Mouse (Mus musculus) layer of hippocampus, adult 9-11 months (tissue): ENCODE measurements around the gene Pcid2.
"Not testable (repeated sequence)": the region's sequence is repeated elsewhere in the genome, so short reads cannot be mapped to it uniquely, and the experiment has no call there.

Experiments used
- DNase-seq: peaks from one replicate; pipeline ENCODE4 v3.0.0; 2022

The Pcid2 gene

DNA sequence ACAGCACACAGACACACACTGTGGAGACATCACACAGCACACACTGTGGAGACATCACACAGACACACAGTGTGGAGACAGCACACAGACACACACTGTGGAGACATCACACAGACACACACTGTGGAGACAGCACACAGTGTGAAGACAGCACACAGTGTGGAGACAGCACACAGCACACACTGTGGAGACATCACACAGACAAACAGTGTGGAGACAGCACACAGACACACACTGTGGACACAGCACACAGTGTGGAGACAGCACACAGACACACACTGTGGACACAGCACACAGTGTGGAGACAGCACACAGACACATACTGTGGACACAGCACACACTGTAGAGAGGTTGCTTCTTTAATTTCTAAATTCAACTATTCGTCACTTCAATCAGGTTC lies 29.7 kb downstream of the Pcid2 start:
- DNase-seq: not testable (repeated sequence)

DNA sequence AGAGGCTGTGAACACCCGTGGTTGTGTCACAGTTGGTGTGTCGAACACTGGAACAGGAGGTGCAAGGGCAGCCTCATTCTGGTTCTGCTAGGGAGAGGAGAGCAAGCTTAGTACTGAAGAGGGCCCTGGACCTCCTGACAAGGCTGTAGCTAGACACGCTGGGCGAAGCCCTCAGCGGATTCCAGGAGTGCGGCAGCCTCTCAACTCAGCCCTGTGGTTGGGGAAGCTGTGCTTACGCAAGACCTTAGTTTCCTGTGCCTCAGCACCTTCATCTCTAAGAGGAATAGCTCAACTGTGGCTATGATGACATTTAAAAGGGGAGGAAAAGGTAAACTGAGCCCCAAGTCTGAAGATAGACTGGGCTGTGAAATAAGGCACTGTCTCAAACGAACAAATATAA lies 30.2 kb downstream of the Pcid2 start:
- DNase-seq: no peak

DNA sequence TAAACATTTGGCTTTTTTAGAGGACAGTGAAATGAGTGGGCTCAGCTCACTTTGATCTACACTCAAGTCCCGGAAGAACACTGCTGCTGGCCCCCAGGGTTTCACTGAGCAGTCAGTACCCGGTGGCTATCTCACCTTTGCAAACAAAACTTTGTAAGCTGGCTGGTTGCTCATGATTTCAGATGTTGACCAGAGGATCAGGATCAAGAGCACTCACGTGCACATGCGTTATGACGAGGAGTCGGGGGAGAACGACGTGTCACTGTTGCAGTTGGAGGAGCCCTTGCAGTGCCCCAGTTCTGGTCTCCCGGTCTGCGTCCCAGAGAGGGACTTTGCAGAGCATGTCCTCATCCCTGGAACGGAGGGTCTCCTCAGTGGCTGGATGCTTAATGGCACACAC lies 32.0 kb downstream of the Pcid2 start:
- DNase-seq: no peak

DNA sequence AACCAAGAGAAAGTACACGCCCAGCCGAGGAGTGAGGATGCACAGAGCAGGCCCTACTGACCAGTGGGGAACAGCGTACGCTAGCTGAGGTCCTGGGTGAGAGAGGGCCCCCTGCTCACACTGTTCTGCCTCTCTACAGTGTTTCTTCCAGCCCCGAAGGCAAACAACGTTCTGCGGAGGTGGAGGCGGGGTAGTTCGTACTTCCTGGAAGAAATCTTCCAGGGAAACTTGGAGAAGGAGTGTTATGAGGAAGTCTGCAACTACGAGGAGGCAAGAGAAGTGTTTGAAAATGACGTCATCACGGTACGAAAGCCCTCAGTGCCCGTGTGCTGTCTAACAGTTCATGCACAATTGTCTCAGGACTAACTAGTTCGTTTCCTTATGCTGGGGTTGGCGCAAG lies 42.1 kb downstream of the Pcid2 start:
- DNase-seq: no peak

DNA sequence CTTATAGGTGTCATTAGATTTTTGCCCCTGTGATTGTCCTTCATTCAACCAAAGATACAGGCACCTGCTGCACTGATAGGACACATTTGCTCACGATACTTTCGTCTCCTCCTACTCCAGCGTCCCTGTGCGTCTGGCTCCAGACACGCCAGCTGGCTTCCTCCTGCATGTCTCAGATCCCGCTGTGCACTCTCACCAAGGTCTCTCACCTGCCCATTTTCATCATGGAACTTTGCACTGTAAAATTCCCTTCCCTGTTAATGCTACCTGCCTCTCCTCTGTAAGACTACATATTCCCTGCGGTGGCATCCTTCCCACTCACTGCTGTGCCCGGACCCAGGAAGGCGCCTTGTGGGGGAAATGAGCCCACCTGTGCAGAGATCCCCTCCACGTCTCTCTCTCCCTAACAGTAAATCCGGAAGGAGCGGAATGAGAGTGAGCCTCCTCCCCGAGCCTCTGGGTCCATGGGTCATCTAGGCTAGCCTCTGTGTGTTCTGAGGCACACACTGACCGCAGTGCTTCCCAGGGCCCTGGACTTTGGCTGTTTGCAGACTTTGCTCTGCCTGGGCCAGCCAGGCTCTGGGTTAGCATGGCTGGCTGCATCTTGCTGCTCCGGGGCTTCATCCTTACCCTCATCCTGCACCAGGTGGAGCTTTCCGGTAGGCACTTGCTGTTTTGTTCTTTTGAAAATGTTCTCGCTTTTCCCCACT lies 44.7 kb downstream of the Pcid2 start, which contains the start of gene Proz:
TSS of gene Proz (plus strand) at position 474 of the 710 bp plus-strand sequence.
- DNase-seq: no peak

DNA sequence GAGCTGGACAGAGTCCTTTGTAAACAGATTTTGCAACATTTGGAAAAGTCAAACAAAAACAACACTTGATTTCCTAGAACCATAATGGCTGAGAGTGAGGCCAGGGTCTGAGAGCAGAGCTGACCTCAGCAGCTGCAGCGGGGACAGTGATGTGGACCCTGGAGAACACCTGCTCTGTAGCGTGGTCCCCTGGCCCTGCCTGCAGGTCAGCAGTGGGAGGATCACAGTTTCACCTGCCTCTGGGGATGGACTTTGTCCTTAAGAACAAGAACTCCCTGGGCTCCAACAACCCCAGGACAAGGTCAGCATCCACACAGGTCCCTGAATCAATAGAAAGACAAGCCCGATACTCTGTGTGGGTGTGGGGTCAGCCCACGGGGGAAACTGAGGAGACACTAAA lies 47.9 kb downstream of the Pcid2 start:
- DNase-seq: no peak

DNA sequence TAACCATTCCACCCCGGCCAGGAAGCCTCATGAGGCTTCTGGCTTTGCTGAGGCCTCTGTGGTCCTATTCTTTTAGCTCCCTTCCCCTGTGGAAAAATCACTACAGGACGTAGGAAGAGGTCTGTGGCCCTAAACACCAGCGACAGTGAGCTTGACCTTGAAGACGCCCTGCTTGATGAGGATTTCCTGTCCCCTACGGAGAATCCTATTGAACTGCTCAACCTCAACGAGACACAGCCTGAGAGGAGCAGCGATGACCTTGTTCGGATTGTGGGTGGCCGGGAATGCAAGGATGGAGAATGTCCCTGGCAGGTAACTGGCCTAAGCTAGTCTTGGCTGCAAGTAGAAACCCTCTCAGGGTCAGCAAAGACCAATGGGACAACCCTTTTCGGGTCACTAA lies 54.7 kb downstream of the Pcid2 start:
- DNase-seq: no peak

DNA sequence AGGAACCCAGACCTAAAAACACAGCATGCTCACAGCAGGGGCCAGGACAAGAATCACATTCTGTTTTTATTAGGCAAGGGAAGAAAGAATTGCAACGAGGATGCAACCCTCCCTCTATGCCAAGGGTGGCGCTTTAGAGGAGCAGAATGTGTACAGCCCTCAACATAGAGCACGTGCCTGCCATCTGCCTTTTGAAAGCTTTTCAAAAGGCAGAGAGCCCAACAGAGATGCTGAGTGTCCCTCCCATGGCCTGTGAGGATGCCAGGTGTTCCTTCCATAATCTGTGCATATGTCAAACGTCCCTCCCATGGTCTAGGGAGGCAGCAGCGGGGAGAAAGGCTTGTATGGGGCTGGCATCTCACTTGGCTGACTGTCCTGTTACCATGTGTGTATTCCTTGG lies 57.6 kb downstream of the Pcid2 start:
- no peak for DNase-seq

DNA sequence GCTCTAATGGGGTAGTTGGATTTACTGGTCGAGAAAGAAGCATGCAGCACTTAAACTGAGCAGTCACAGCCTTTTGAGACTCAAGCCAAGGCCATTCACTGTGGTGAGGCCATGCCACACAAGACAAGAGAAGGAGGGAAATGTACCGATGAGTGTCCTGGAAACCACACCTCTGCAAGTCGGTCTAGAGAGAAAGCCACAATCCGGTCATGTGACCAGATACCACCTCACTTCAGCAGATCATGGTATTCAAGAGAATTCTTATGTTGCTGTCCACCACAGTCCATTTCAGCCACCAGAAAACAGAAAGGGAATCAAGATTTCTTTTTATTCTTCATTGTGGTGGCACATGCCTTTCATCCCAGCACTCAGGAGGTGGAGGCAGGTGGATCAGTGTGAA lies 63.8 kb downstream of the Pcid2 start:
- DNase-seq: no peak

DNA sequence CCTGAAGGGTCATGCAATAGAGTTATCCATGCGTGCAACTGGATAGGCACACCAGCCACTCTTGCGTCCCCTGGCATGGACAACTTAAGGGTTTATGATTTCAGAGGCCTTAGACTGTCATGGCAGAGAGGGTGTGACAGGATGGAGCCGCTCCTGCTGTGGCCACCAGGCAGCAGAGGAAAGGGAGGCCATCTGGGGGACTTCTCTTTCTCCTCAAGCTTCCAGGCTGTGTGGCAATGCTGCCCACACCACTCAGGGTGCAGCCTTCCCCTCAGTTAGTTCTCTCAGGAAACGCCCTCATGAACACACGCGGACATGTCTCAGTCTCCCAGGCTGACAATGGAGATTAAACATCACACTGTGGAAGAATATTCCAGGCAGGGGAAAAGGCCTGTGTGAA lies 66.2 kb downstream of the Pcid2 start:
- DNase-seq: no peak

DNA sequence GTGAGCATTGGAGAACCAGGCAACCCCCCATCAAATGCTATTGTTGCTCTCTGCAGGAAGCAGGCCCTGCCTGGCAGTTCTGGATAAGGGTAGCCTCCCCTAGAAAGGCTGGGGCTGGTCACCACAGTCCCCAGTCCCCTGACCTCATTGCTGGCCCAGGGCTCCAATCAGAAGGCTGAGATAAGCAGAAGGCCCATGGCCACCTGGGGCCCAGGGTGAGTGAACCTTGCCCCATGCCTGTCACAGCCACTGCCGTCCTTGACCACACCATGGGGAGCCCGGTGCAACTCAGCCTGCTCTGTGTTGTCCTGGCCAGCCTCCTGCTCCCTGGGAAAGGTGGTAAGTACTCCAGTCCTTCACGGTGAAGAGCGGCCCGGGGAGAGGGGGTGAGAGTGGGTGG lies 67.7 kb downstream of the Pcid2 start:
- DNase-seq: no peak

DNA sequence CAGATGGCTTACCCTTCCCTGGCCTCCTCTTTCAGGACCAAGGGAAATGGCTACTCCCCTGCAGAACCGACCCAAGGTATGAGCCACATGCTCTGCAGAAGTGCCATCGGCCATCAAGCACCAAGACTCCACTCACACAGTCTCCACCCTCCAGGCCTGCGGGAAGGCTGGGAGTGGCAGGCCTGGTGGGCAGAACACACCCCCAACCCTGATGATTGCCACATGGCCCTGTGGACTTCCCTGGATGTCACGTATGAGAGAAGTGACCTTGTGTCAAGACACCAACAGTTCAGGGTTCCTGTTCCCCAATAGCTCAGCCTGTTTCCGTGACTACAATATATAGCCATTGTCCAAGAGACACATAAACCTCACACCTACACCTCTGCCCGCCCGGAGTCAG lies 68.2 kb downstream of the Pcid2 start, which contains the start of gene F10:
TSS of gene F10 (plus strand) at position 294 of the 400 bp plus-strand sequence.
- DNase-seq: no peak

DNA sequence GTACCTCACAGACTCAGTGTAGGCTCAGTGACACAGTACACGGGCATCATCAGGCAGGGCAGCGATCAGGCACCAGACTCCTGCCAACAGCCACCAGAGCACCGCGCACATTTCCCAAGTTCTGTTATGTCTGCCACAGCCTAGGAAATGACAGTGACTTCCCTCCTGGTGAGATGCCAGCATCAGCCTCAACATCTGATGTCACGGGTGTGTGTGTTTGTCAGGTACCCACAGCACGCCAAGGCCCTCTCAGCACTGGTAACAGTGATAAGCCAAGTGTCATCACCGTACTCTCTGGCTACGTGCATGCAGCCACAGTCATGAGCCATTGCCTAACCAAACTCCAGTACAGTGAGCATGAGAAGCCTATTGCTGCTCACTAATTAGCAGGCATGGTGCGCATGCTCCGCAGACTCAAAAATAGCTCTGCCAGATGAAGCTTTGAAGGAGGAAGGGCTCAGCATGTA lies 68.9 kb downstream of the Pcid2 start:
- peak; percentile 74 for DNase-seq

DNA sequence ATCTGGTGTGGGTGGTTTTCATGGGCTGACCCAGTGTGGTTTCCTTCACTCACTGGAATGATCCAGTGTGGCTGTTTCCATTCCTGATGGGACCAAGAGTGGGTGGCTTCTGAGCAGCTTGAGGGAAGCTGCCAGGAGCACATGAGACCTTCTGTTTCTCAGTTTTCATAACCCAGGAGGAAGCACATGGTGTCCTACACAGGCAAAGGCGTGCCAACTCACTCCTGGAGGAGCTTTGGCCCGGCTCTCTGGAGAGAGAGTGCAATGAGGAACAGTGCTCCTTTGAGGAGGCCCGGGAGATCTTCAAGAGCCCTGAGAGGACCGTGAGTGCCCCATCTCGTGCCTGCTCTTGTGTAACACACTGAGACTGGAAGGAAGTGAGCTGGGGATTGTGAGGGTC lies 76.8 kb downstream of the Pcid2 start:
- DNase-seq: peak; percentile 74

DNA sequence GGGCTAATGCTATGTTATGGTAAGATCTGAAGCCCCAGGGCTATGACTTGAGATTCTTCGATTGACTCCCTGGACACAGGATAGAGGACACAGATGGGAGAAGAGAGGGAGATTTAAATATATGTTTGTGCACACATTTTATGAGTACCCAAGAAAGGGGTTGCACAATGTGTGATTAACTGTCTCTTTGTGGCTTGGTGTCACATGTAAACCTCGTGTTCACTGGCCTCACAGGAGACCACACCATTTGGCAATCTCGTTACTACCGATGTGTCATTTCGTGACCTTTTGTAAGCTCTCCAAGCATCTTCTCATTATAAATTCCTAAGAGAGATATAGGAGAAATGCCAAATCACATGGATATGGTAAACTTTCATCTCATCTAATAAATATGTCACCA lies 77.6 kb downstream of the Pcid2 start:
- DNase-seq: no peak
